11 mouse cellular contexts compared by ENCODE assay signal in the genomic region with DNA sequence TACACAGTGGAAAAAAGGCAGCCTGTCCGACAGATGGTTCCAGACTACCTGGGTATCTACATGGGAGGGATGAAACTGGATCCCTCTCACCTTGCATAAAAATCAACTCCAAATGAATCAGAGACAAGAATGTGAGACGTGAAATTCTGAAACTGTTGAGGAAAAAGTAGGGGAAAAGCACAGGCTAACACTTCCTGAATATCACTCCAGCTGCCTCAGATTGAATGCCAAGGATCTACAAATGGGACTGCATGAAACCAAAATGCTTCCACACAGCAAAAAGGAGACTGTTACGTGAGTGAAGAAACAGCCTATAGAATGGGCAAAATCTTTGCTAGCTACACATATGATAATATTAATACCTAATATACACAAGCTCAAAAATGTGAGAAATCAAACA.
"Had no signal": no experiment of that assay in that cellular context is flagged by ENCODE, and none has a peak within 500 bp of the region (broad histone marks: within the 10 kb centered on the region; RNA-seq: fewer than 3 reads in every experiment).

No protein-coding gene starts in this region.

- DNase-seq: liver, postnatal 0 days; lung, adult 2 months; lung, postnatal 14 days; lung, postnatal 36 days; retina, postnatal 1 day; right cerebral cortex, postnatal 25 days; right cerebral cortex, postnatal 4 days; spleen, adult 18-20 months; thymus, adult 2 months; thymus, postnatal 25 days; thymus, postnatal 4 days had no signal
